ENCODE assay signal across 14 mouse cellular contexts in genomic region chrX:152366418-152366817, GRCm38 (mm10). TPM values are rescaled to one million over a fixed set of nuclear protein-coding genes. Genes with fewer than 3 reads are reported as not detected.
A peak's percentile ranks its signal among the peaks of the same experiment; 100 is the strongest.
DNase-seq lines count a peak whose midpoint lies in the region; ATAC-seq and TF ChIP-seq lines count a peak whose summit lies in the region.
"Had no signal": no experiment of that assay in that cellular context is flagged by ENCODE, and none has a peak within 500 bp of the region (broad histone marks: within the 10 kb centered on the region; RNA-seq: fewer than 3 reads in every experiment).

No protein-coding gene starts in this region.

- no peaks in the 10 kb centered on the region; the same call in 1 of the 2 replicates for H3K27me3 ChIP-seq in forebrain, postnatal 0 days (ENCODE audit: insufficient read depth, low read length)
- H3K27me3 ChIP-seq in midbrain, embryonic 16.5 days (ENCODE audit: control insufficient read depth, insufficient read depth, low read depth, low read length): peaks cover 15% of the 10 kb centered on the region
- H3K27me3 ChIP-seq in intestine, embryonic 16.5 days (replicated peaks; ENCODE audit: control insufficient read depth, insufficient read depth, low read length): peaks cover 8% of the 10 kb centered on the region; the same call in 1 of the 2 replicates
- H3K27me3 ChIP-seq: CH12.LX had no signal

- peak; percentile 21 to 39 for DNase-seq in layer of hippocampus, postnatal 10 days (ENCODE audit: low spot score in 2 of 2)
- no peak for DNase-seq in layer of hippocampus, adult 2 months (ENCODE audit: low spot score in 2 of 2)
- DNase-seq in cerebellum, adult 11-12 months: peak; percentile 87
- DNase-seq in forebrain, postnatal 0 days: peak; percentile 18
- DNase-seq in retina, embryonic 14.5 days (ENCODE audit: low spot score): no peak
- no peak for DNase-seq in layer of hippocampus, adult 18-20 months (ENCODE audit: low spot score in 2 of 2)
- DNase-seq: right cerebral cortex, postnatal 25 days had no signal

- H3K4me2 ChIP-seq in forebrain, postnatal 0 days (ENCODE audit: low read depth): peak overlapping the region; percentile 61
- peak overlapping the region; percentile 71 for H3K4me2 ChIP-seq in midbrain, embryonic 16.5 days (ENCODE audit: low read length)
- no peak overlapping the region for H3K4me2 ChIP-seq in intestine, embryonic 16.5 days (ENCODE audit: low read depth, low read length)
- H3K4me2 ChIP-seq: embryonic facial prominence, embryonic 15.5 days; limb, embryonic 15.5 days had no signal

- no peaks in the 10 kb centered on the region for H3K36me3 ChIP-seq in forebrain, postnatal 0 days (ENCODE audit: insufficient read depth)
- no peaks in the 10 kb centered on the region for H3K36me3 ChIP-seq in midbrain, embryonic 16.5 days (ENCODE audit: control insufficient read depth, insufficient read depth, low read length)
- H3K36me3 ChIP-seq in intestine, embryonic 16.5 days (ENCODE audit: control insufficient read depth, insufficient read depth, low read length): no peaks in the 10 kb centered on the region
- H3K36me3 ChIP-seq: embryonic facial prominence, embryonic 15.5 days; limb, embryonic 15.5 days had no signal

- 77% methylated on average over 2 of the region's 2 CpGs for WGBS in forebrain, postnatal 0 days
- 70% methylated on average over 2 of the region's 2 CpGs for WGBS in midbrain, embryonic 16.5 days
- 60% methylated on average over 2 of the region's 2 CpGs for WGBS in intestine, embryonic 16.5 days

- peaks cover 3% of the 10 kb centered on the region; the same call in 1 of the 2 replicates for H3K4me1 ChIP-seq in forebrain, postnatal 0 days (ENCODE audit: insufficient read depth)
- H3K4me1 ChIP-seq in midbrain, embryonic 16.5 days (ENCODE audit: control insufficient read depth, insufficient read depth, low read length): peaks cover 23% of the 10 kb centered on the region
- H3K4me1 ChIP-seq in intestine, embryonic 16.5 days (ENCODE audit: control insufficient read depth, insufficient read depth, low read length): no peaks in the 10 kb centered on the region

- no peak for ATAC-seq in forebrain, postnatal 0 days
- ATAC-seq in midbrain, embryonic 16.5 days: no peak
- ATAC-seq in intestine, embryonic 16.5 days: no peak
- ATAC-seq: lung, postnatal 0 days had no signal

- no peaks in the 10 kb centered on the region for H3K9me3 ChIP-seq in forebrain, postnatal 0 days (ENCODE audit: low read length)
- no peaks in the 10 kb centered on the region for H3K9me3 ChIP-seq in midbrain, embryonic 16.5 days (replicated peaks; ENCODE audit: control insufficient read depth, low read length, poor library complexity, severe bottlenecking)
- H3K9me3 ChIP-seq in intestine, embryonic 16.5 days (ENCODE audit: control insufficient read depth, low read length): no peaks in the 10 kb centered on the region
- H3K9me3 ChIP-seq: embryonic facial prominence, embryonic 15.5 days; limb, embryonic 15.5 days had no signal

- H3K9ac ChIP-seq in forebrain, postnatal 0 days: no peak overlapping the region
- H3K9ac ChIP-seq in midbrain, embryonic 16.5 days (ENCODE audit: low read depth, low read length): no peak overlapping the region
- no peak overlapping the region for H3K9ac ChIP-seq in intestine, embryonic 16.5 days (ENCODE audit: low read depth, low read length)
- H3K9ac ChIP-seq: embryonic facial prominence, embryonic 15.5 days; limb, embryonic 15.5 days had no signal

- TF ChIP-seq CTCF in layer of hippocampus, adult 2 months (conservative IDR thresholded peaks at IDR 0.05): no peak
- no peak for TF ChIP-seq CTCF in forebrain, postnatal 0 days (IDR thresholded peaks at IDR 0.05; ENCODE audit: low read depth)

- no peak overlapping the region for H3K27ac ChIP-seq in layer of hippocampus, adult 2 months
- no peak overlapping the region for H3K27ac ChIP-seq in forebrain, postnatal 0 days (ENCODE audit: low read depth, low read length)
- no peak overlapping the region for H3K27ac ChIP-seq in midbrain, embryonic 16.5 days (ENCODE audit: low read length)
- H3K27ac ChIP-seq in intestine, embryonic 16.5 days (ENCODE audit: low read length): no peak overlapping the region
- H3K27ac ChIP-seq: embryonic facial prominence, embryonic 15.5 days; limb, embryonic 15.5 days had no signal

- no peak overlapping the region for H3K4me3 ChIP-seq in layer of hippocampus, adult 2 months
- H3K4me3 ChIP-seq in forebrain, postnatal 0 days (ENCODE audit: low read depth, low read length): 0 out of 2 replicates have a peak overlapping the region, but pooled peaks have one; percentile 54
- peak overlapping the region; percentile 59 for H3K4me3 ChIP-seq in midbrain, embryonic 16.5 days (ENCODE audit: low read depth, low read length)
- H3K4me3 ChIP-seq in intestine, embryonic 16.5 days (ENCODE audit: low read length): no peak overlapping the region
- H3K4me3 ChIP-seq: embryonic facial prominence, embryonic 15.5 days; limb, embryonic 15.5 days; myocyte had no signal

RNA-seq across cellular contexts. Expression of gene Gpr173, which starts 2.1 kb away (rescaled TPM):
- 10 to 100 TPM; 22.7 to 24.0 TPM for total RNA-seq in layer of hippocampus, postnatal 10 days (2021)
- total RNA-seq in layer of hippocampus, adult 2 months (2021): 10 to 100 TPM; 14.7 to 14.8 TPM
- total RNA-seq in forebrain, postnatal 0 days (2014; rRNA removed): 22.2 and 27.9 TPM in 2 replicates
- 6.9 and 7.1 TPM in 2 replicates for polyA plus RNA-seq in forebrain, postnatal 0 days (2015; fragmentation: Nextera tagmentation; extraction: Ambion mirVana)
- polyA plus RNA-seq in midbrain, embryonic 16.5 days (2015; fragmentation: Nextera tagmentation; extraction: Ambion mirVana): 11.1 and 12.3 TPM in 2 replicates
- total RNA-seq in layer of hippocampus, adult 18-20 months (2021): 10 to 100 TPM; 12.0 to 14.4 TPM
- 1.8 and 2.1 TPM in 2 replicates for polyA plus RNA-seq in intestine, embryonic 16.5 days (2015; fragmentation: Nextera tagmentation; extraction: Ambion mirVana)
- total RNA-seq: CH12.LX had no signal

RNA-seq across cellular contexts. Expression of gene Tspyl2, which starts 24.2 kb away (rescaled TPM):
- 10 to 100 TPM; 68.6 to 71.2 TPM for total RNA-seq in layer of hippocampus, postnatal 10 days (2021)
- total RNA-seq in layer of hippocampus, adult 2 months (2021): 100 to 1,000 TPM; 115 to 123 TPM
- total RNA-seq in forebrain, postnatal 0 days (2014; rRNA removed): 39.5 and 51.7 TPM in 2 replicates
- 27.5 and 39.7 TPM in 2 replicates for polyA plus RNA-seq in forebrain, postnatal 0 days (2015; fragmentation: Nextera tagmentation; extraction: Ambion mirVana)
- 60.5 and 64.1 TPM in 2 replicates for polyA plus RNA-seq in midbrain, embryonic 16.5 days (2015; fragmentation: Nextera tagmentation; extraction: Ambion mirVana)
- 100 to 1,000 TPM; 110 to 121 TPM for total RNA-seq in layer of hippocampus, adult 18-20 months (2021)
- 19.7 and 21.5 TPM in 2 replicates for polyA plus RNA-seq in intestine, embryonic 16.5 days (2015; fragmentation: Nextera tagmentation; extraction: Ambion mirVana)

RNA-seq across cellular contexts. Expression of gene Kantr, which starts 39.1 kb away (rescaled TPM):
- 10 to 100 TPM; 40.5 to 48.6 TPM for total RNA-seq in layer of hippocampus, postnatal 10 days (2021)
- 10 to 100 TPM; 54.8 to 58.9 TPM for total RNA-seq in layer of hippocampus, adult 2 months (2021)
- 14.2 and 20.8 TPM in 2 replicates for total RNA-seq in forebrain, postnatal 0 days (2014; rRNA removed)
- polyA plus RNA-seq in forebrain, postnatal 0 days (2015; fragmentation: Nextera tagmentation; extraction: Ambion mirVana): 22.4 and 30.2 TPM in 2 replicates
- 44.1 TPM in 2 replicates for polyA plus RNA-seq in midbrain, embryonic 16.5 days (2015; fragmentation: Nextera tagmentation; extraction: Ambion mirVana)
- total RNA-seq in layer of hippocampus, adult 18-20 months (2021): 10 to 100 TPM; 51.1 to 55.2 TPM
- 10.6 and 12.9 TPM in 2 replicates for polyA plus RNA-seq in intestine, embryonic 16.5 days (2015; fragmentation: Nextera tagmentation; extraction: Ambion mirVana)

Comparison
In these comparisons a context has a peak if more than half of its experiments do, and no peak if none do; other contexts are left out.
1. DNase-seq: peak in layer of hippocampus, postnatal 10 days (2 of 2), cerebellum, adult 11-12 months (single experiment) and forebrain, postnatal 0 days (single experiment); none in layer of hippocampus, adult 2 months (0 of 2), retina, embryonic 14.5 days (single experiment) and layer of hippocampus, adult 18-20 months (0 of 2).
2. H3K4me3 ChIP-seq: peak in forebrain, postnatal 0 days (single experiment) and midbrain, embryonic 16.5 days (single experiment); none in layer of hippocampus, adult 2 months (single experiment) and intestine, embryonic 16.5 days (single experiment).